Mouse (Mus musculus) intestine, postnatal 0 days (tissue): ENCODE data around the gene Vkorc1. TPM values are rescaled to one million over a fixed set of nuclear protein-coding genes. Genes with fewer than 3 reads are reported as not detected.

Experiments
- ATAC-seq: fragments of 200-750 bp; cut with Nextera tagmentation; 2 replicates; pipeline ENCODE4 v1.8.0; 2017; ENCODE audit warnings: mild to moderate bottlenecking, moderate TSS enrichment, moderate library complexity
- H3K27ac ChIP-seq: fragments of 300-500 bp; sonication (generic); 2 replicates; pipeline ENCODE4 v1.5.1; 2014; ENCODE audit warnings: mild to moderate bottlenecking, low read depth, low read length, moderate library complexity
- H3K27me3 ChIP-seq: fragments of 300-500 bp; sonication (generic); replicated peaks from 2 replicates; pipeline ENCODE4 v1.6.1; 2014; ENCODE audit warnings: low read length, mixed read lengths; ENCODE audit not compliant: control insufficient read depth, insufficient read depth
- H3K36me3 ChIP-seq: fragments of 300-500 bp; sonication (generic); 2 replicates; pipeline ENCODE4 v1.6.1; 2014; ENCODE audit warnings: mild to moderate bottlenecking, moderate library complexity; ENCODE audit not compliant: control insufficient read depth, insufficient read depth
- H3K4me1 ChIP-seq: fragments of 300-500 bp; sonication (generic); replicated peaks from 2 replicates; pipeline ENCODE4 v1.6.1; 2014; ENCODE audit warnings: antibody characterized with exemption, low read length, mixed read lengths; ENCODE audit not compliant: control insufficient read depth, insufficient read depth
- H3K4me2 ChIP-seq: fragments of 300-500 bp; sonication (generic); replicated peaks from 2 replicates; pipeline ENCODE4 v1.6.1; 2014; ENCODE audit warnings: low read depth, mild to moderate bottlenecking, moderate library complexity
- H3K4me3 ChIP-seq: fragments of 300-500 bp; sonication (generic); 2 replicates; pipeline ENCODE4 v1.5.1; 2014; ENCODE audit warnings: low read depth, low read length
- H3K9ac ChIP-seq: fragments of 300-500 bp; sonication (generic); 2 replicates; pipeline ENCODE4 v1.6.1; 2014; ENCODE audit warnings: mild to moderate bottlenecking, low read depth, low read length
- H3K9me3 ChIP-seq: fragments of 300-500 bp; sonication (generic); 2 replicates; pipeline ENCODE4 v1.6.1; 2016; ENCODE audit warnings: mixed run types; ENCODE audit not compliant: control insufficient read depth
- CTCF ChIP-seq: sonication (generic); IDR thresholded peaks from 2 replicates; pipeline ENCODE4 v1.5.1; 2016; ENCODE audit warnings: low read depth, mild to moderate bottlenecking, control low read depth, antibody characterized with exemption, moderate library complexity
- WGBS: fragments of 180-500 bp; shearing (Covaris S2); extraction: QIAGEN DNeasy Blood & Tissue Kit; methylation state at CpG from one replicate; pipeline ENCODE4 v1.1.7; 2014; 5-methylcytosine and 5-hydroxymethylcytosine counted together
- polyA plus RNA-seq: library from polyadenylated mRNA; unstranded; fragments of >200 nt; fragmentation: Nextera tagmentation; extraction: Ambion mirVana; gene quantifications from 2 replicates; pipeline ENCODE4 v1.2.1, GENCODE M21; 2015

Gene Vkorc1
- polyA plus RNA-seq, 1 experiment from 2014 or later: 194 TPM

DNA sequence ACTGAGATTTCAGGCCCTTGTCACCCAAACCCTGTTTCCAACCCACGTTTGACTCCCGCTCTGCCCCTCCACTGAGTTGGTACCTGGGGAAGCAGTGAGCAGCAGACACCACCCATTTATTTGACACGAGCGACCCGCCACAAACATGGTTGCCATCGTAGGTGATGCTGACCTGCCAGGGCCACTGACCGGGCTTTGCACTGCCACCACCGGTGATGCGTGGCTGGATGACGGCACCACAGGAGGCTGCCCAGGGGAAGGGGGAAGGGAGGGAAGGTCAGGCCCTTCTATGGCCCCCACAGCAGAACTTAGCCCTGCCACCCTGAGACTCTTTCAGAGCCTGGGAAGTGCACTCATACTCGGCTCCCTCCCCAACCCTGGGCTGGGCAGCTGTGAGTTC is 32.3 kb upstream of the Vkorc1 start:
- H3K4me1 ChIP-seq: peaks cover 12% of the 10 kb centered on the region; the same call in 1 of the 2 replicates
- H3K36me3 ChIP-seq: peaks cover 10% of the 10 kb centered on the region; the same call in 1 of the 2 replicates
- peak overlapping the region; percentile 84 for H3K27ac ChIP-seq
- H3K9ac ChIP-seq: peak overlapping the region; percentile 31; the same call in 1 of the 2 replicates
- H3K4me2 ChIP-seq: peak overlapping the region; percentile 68
- TF ChIP-seq CTCF: no peak
- H3K4me3 ChIP-seq: peak overlapping the region; percentile 54; the same call in 1 of the 2 replicates
- no peak for ATAC-seq
- WGBS: 75% methylated on average over 11 of the region's 11 CpGs
- H3K27me3 ChIP-seq: no peaks in the 10 kb centered on the region
- H3K9me3 ChIP-seq: no peaks in the 10 kb centered on the region

DNA sequence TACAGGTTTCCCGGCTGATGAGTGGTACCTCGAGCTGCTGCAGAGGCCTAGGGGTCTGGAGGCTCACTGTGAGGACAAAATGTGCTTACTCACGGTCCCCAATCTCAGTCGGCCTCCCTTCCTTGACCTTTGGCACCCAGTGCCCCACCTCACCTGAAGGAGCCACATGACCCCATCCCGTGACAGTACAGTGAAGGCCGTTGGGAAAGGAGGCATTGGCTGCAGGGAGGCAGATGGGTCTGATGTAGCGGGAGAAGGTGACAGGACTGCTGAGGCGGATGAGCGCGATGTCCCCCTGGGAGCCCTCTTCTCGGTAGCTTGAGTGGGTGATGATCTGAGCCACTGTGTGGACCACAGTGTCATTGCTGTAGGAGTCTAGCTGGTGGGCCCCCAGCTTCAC is 31.4 kb upstream of the Vkorc1 start:
- H3K4me3 ChIP-seq: no peak overlapping the region
- no peak for TF ChIP-seq CTCF
- H3K4me2 ChIP-seq: peak overlapping the region; percentile 68
- peak overlapping the region; percentile 84 for H3K27ac ChIP-seq
- H3K27me3 ChIP-seq: no peaks in the 10 kb centered on the region
- H3K9ac ChIP-seq: no peak overlapping the region
- peaks cover 12% of the 10 kb centered on the region; the same call in 1 of the 2 replicates for H3K4me1 ChIP-seq
- peak; percentile 25 for ATAC-seq
- H3K36me3 ChIP-seq: peaks cover 10% of the 10 kb centered on the region; the same call in 1 of the 2 replicates
- H3K9me3 ChIP-seq: no peaks in the 10 kb centered on the region
- 63% methylated on average over 11 of the region's 11 CpGs for WGBS

DNA sequence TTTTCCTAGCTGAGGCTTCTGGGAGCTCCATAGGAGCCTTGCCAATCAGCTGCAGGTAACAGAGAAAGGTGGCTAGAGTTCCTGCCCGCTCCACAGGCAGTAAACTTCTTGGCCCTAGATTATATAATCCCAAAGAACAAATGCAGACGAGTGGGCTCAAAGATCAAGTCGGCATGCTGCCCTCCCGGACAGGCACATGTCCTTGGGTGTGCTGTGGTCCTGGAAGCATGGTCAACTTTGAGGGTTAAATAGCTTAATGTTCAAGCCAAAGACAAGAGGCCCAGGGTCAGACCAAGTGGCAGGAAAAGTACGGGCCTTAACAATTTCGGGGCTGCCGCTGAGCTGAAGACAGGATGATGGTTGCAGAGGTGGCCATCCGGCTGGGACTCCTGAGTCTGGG is 30.6 kb upstream of the Vkorc1 start:
- H3K9ac ChIP-seq: 0 out of 2 replicates have a peak overlapping the region, but pooled peaks have one; percentile 31
- H3K36me3 ChIP-seq: peaks cover 10% of the 10 kb centered on the region; the same call in 1 of the 2 replicates
- no peak for ATAC-seq
- H3K4me1 ChIP-seq: peaks cover 7% of the 10 kb centered on the region; the same call in 1 of the 2 replicates
- no peaks in the 10 kb centered on the region for H3K27me3 ChIP-seq
- H3K4me2 ChIP-seq: no peak overlapping the region
- peak overlapping the region; percentile 84 for H3K27ac ChIP-seq
- H3K4me3 ChIP-seq: no peak overlapping the region
- 57% methylated on average over 8 of the region's 8 CpGs for WGBS
- no peak for TF ChIP-seq CTCF
- H3K9me3 ChIP-seq: no peaks in the 10 kb centered on the region

DNA sequence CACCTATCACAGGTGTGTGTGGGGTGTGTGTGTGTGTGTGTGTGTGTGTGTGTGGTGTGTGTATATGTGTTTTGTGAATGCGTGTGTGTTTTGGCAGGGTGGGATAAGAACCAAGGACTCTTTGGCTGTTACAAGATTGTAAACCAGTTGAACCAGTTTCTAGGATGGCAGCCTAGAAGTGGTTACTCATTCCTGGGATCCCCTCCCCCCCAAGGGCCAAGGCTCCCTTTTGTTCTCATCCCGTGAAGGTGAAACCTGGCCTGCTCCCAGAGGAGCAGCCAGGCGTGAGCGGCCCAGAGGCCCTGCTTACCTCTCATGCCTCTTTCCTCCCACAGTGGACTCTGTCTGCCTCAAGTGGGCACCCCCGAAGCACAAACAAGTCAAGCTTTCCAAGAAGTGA is 29.8 kb upstream of the Vkorc1 start:
- H3K9me3 ChIP-seq: no peaks in the 10 kb centered on the region

DNA sequence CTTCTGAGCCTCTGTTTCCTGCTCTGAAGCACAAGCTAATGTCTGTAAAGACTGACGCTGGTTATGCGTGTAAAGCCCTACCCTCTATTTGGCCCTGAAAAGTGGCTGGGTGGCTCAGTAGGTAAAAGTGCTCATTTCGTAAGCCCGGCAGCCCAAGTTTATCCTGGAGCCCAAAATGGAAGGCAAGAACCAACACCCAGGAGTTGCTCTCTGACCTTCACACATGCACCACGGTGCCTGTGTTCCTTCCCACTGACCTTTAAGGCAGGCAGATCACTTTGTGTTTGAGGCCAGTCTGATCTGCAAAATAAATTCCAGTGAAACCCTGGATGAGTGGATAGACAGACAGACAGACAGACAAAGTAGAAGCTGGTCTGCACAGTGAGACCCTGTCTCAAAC is 28.3 kb upstream of the Vkorc1 start:
- no peaks in the 10 kb centered on the region for H3K27me3 ChIP-seq
- no peak overlapping the region for H3K4me3 ChIP-seq
- TF ChIP-seq CTCF: no peak
- ATAC-seq: no peak
- H3K36me3 ChIP-seq: peaks cover 14% of the 10 kb centered on the region; the same call in 1 of the 2 replicates
- H3K9me3 ChIP-seq: no peaks in the 10 kb centered on the region
- H3K9ac ChIP-seq: no peak overlapping the region
- no peak overlapping the region for H3K27ac ChIP-seq
- H3K4me1 ChIP-seq: 0 out of 2 replicates have a peak, but pooled peaks cover 7% of the 10 kb centered on the region
- 69% methylated on average over 5 of the region's 5 CpGs for WGBS
- no peak overlapping the region for H3K4me2 ChIP-seq

More for the DNA sequence above, 29.8 kb upstream of the Vkorc1 start:
- peak; percentile 70 for ATAC-seq
- Histone ChIP-seq H3K4me3 (no peak overlapping the region), H3K27ac (peak overlapping the region; percentile 84), H3K9ac (0 out of 2 replicates have a peak overlapping the region, but pooled peaks have one; percentile 31), H3K4me1 (0 out of 2 replicates have a peak, but pooled peaks cover 7% of the 10 kb centered on the region), H3K27me3 (no peaks in the 10 kb centered on the region), H3K4me2 (no peak overlapping the region), H3K36me3 (peaks cover 12% of the 10 kb centered on the region; the same call in 1 of the 2 replicates)
- WGBS: 32% methylated on average over 5 of the region's 5 CpGs
- no peak for TF ChIP-seq CTCF

DNA sequence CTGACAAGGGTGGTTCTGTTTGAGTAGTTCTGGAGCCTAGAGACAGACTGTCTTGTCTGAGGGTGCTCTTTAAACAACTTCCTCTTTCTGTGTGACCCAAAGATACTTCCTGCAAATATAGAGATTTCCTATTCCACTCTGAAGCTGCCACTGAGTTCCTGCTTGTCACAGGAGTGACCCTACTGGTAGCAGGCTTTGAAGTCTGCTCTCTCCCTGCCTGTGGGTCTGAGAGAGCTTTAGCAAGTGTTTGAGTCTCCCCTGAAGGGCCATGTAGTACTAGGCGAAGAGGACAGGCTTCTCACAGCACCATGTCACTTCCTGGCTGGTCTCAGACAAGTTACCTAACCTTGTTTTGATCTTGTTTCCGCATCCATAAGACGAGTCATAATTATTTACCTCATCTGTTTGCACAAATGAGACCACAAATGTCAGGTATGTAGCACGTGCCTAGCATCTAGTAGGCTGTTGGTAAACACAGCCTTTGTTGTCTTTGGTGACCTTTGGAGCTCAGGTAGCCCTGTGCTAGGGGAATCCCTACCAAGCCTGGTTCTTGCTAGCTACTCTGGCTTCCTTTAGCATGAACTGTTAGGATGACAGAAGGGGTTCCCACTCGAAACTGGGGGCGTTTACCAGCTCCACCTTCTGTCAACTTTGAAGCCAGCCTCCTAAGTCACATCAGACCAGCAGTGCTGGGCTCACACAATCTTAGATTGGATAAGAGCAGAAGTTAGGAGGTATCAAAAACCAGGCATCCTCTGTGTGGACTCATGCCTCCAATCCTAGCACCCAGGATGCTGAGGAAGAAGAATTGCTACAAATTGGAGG is 27.2 kb upstream of the Vkorc1 start:
- Histone ChIP-seq H3K9me3 (no peaks in the 10 kb centered on the region), H3K9ac (no peak overlapping the region), H3K27ac (peak overlapping the region; percentile 73; the same call in 1 of the 2 replicates), H3K27me3 (no peaks in the 10 kb centered on the region), H3K36me3 (peaks cover 14% of the 10 kb centered on the region; the same call in 1 of the 2 replicates), H3K4me1 (0 out of 2 replicates have a peak, but pooled peaks cover 7% of the 10 kb centered on the region), H3K4me3 (no peak overlapping the region), H3K4me2 (no peak overlapping the region)
- TF ChIP-seq CTCF: no peak
- WGBS: 47% methylated on average over 6 of the region's 6 CpGs
- no peak for ATAC-seq
